Mouse (Mus musculus) embryo, embryonic 11 days (tissue): ENCODE measurements around the gene Cgnl1.

Source experiments
- DNase-seq: peaks from one replicate; pipeline ENCODE4 v3.0.0-alpha.2; 2015

Gene Cgnl1

DNA sequence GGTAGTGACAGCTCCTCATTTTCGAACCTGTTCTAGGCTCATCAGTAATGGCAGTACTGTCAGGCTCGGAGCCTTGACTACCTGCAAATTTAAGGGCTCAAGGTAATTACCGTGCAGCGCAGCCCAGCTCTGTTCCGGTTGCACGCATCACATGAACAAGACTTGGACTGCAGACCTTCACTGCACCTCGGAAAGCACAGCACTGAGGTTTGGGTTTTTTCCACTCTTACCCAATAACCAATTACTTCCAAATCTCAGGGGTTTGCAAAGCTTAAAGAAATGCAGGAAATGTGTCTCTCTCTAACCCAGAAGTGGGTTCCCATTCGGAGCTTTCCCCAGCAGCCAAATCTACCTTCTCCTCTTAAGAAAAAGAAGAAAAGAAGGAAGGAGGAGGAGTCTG is 5.1 kb downstream of the Cgnl1 start:
- no peak for DNase-seq

DNA sequence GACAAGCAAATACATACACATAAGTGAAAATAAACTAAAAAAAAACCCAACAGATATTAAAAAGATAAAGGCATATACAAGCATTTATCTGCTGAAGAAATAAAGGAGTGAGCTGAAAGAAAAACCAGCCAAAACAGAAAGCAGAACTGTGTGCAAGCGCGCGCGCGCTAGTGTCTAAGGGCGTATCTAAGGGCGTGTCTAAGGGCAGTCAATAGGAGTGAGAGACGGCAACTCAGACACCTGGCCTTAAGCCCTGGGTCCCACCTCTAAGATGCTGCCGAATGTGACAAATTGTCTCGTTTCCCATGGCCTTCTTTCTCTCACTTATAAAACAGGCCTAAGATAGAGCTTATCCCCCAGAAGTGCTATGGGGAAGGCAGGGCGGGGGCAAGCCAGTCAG is 6.9 kb downstream of the Cgnl1 start:
- no peak for DNase-seq

- DNase-seq: no peak
Observed at GRCm38 (mm10) chr9:71763273-71763672, 8.1 kb downstream of the Cgnl1 start.

GRCm38 (mm10) chr9:71761663-71762062 is 9.7 kb downstream of the Cgnl1 start:
- no peak for DNase-seq

DNA sequence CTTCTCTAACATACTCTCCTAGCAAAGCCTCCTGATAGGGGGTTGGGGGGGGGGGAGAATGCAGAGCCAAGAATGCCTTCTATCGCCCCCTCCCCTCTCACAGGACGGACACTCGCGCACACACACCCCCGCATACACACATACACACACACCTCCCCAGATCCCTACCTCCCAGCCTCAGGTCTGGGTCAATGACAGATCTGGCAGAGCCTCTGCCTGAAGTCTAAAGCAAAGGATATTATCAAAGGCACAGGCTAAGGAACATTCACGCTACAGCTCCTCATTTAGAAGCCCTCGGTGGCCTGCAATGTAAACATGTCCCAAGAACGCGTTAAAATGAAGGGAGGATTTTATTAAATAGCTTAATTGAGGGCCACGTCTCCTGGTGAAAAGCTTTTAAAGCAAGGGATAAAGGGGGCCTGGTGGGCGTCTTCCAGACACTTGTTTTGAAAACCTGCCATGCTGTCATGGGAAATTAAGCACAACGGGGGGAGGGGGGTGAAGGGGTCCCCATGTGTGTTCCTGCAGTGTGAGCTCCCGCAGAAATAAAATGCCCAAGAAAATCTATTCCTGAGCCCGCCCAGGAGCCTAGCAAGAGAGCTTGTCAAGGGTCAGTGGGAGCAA is 10.8 kb downstream of the Cgnl1 start:
- DNase-seq: peak; percentile 54

DNA sequence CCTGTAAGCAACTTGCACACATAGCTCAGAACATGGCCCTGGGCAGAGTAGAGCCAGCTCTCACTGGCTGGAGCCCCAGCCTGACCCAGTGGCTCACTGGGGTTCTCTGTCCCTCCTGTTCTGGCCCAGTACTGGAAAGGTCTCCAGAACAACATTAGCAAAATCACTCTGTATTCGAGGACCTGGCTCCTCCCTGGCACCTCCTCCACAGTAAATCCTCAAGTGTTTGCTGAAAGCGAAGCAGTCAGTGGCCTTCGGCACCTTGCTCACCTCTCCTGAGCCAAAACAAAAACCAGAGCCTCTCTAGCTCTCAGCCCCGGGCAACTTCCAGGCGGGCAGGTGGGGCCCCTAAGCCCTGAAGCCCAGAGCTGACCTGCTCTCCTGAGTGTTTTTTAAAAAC is 11.5 kb downstream of the Cgnl1 start:
- peak; percentile 33 for DNase-seq

DNA sequence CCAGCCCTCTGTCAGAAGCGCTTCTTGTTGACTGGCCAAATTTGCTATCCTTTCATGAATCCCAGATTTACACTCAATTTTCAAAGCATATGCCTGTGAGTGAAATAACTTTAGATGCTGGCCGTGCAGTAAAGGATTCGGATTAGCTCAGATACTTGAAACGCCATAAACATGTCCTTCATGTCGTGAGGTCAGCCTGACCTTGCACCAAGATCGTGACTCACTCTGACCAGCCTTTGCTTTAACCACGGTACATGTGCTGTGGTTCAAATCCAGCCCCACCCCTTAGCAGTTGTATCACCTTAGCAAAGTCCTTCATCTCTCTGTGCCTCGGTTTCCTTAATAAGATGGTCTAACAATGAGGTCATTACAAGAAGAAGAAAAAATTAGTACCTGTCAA is 14.0 kb downstream of the Cgnl1 start:
- DNase-seq: no peak

- no peak for DNase-seq
Observed at GRCm38 (mm10) chr9:71756916-71757315, 14.5 kb downstream of the Cgnl1 start.

DNA sequence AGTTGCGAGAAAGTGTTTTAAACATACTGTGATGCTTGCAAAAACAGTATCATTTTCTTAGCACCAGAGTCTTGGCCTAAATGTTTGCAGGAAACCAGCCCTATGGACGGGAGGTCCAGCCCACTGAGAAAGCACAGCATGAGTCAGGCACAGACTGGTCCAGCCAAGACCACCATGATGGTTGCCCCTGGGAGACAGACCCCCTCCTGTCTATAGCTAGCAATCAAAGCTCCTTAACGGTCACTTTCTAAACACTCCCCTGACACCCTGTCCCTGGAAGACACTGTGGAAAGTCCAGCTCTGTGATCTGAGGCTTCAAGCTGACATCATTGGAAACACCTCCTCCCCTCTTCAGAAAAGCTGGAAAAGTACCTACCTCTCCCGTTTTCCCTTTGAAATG is 17.4 kb downstream of the Cgnl1 start:
- DNase-seq: no peak

DNA sequence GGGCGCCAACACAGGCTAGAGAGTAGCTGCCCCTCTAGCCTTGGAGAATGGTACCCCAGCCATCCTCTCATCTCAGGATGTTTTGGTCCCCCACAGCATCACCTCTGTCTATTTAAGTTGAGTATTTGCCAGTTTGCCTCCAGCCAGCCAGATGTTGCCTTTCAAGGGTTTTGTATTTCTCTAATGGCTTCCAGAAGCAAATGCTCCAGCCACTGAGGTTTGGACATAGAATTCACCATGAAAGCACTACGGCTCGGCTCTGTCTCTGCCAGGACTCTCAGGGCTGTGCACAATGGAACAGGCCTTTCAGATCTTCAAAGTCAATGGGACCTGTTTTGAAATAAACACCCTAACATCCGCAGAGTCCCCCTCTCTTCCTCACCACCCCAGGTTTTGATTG is 17.9 kb downstream of the Cgnl1 start:
- peak; percentile 30 for DNase-seq

DNA sequence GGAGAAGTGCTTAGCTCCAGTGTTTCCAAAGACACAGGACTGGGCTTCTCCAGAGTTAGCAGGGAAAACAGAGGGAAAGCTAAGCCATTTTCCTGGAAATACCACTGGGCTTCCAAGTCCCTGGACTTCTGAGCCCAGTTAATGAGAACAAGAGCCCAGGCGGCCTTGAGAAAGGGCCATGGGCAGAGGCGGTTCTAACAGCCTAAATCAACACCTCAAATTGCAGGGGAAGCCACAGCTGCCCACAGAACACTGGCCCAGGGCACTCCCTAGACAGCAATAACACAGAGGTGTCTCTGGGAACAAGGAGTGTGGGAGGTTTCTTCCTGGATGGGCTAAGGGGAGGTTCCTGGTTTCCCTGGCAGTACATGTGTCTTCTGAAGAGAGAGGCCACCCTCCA is 18.3 kb downstream of the Cgnl1 start:
- DNase-seq: peak; percentile 21

DNA sequence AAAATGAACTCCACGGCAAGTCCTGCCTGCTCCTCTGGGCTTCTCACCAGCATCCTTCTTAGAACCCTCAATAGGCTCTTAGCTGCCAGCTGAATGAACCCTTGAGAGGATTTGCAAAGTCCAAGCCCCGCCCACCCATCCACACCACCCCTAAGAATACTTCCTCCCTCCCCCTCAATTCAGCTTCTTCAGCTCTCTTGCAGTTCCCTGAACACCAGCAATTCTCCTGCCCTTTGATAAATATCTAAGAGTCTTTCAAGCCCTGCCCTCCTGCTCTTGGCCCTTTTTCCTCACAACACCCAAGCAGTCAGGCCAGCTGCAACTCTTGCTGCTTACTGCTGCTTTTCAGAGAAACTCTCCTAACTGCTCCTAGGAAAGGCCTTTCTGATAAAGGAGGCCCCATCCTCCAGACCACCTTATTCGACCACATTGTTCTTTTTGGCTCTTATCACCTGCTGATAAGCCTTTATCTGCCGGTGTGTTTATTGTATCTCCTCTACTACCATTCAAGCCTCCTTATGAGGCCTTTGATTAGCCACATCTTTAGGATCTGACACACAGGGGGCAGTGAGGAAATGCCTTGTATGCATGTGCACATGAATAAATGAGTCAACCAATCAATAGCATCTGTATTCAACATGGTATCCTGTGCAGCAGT is 21.3 kb downstream of the Cgnl1 start:
- peak; percentile 70 for DNase-seq

GRCm38 (mm10) chr9:71746405-71746804 is 25.0 kb downstream of the Cgnl1 start:
- no peak for DNase-seq

- DNase-seq: no peak
Observed at GRCm38 (mm10) chr9:71738081-71738930, 33.1 kb downstream of the Cgnl1 start.

GRCm38 (mm10) chr9:71737257-71738023 is 34.0 kb downstream of the Cgnl1 start:
- no peak for DNase-seq

DNA sequence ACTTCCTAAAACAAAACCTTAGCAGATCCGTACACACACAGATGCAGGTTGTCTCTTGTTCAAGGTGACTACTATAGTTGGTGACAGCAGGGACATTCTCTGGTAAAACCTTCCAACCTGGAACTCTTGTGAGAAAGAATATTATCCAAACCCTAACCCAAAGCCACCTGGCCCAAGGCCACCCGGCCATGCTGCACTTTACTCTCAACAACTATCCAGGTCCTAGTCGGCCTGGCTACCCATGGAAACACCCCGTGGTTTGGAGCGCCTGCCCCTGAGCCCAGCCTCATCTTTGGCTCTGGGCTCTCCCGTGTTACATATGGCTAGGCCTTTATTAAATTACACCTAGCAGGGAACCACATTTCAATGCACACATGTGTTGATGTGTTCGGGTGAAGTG is 35.5 kb downstream of the Cgnl1 start:
- DNase-seq: no peak

DNA sequence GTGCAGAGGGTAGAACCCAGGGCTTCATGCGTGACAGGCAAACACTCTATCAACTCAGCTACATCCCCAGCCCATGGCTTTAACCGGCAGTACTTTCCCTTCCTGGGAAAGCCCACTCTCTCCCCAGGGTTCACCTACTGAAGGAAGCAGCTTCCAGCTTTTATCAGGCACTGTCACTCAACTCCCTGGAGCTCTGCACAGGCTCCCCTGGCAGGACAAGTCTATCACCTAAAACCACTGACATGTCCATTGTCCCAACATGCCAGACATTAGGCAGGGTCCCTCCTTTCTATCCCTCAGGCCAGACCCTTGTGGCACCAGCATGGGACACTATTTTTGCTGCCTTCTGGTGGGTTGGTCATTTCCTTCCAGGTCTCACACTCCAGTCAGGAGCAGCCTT is 37.8 kb downstream of the Cgnl1 start:
- no peak for DNase-seq

DNA sequence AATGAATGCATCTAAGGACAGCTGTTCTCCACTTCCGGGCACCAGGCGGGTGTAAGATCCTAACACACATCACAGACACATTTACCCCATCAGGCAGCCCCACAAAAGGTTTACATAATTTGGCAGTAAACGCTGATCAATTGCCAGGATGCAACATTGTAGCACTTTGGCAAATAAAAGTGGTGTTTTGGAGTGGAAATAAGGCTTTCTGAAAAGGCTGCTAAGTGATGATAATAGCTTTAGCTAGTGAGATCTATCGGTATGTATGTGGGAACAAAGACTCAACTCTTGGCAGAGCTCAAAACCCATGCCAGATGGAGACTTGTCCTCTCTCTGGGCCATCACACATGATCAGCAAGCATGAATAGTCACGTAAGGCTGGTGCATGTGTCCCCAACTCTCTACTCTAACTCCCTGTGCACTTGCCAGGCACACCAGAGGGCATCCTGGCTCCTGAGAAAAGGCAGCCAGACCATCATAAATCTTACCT is 42.5 kb downstream of the Cgnl1 start:
- DNase-seq: no peak

- no peak for DNase-seq
Observed at GRCm38 (mm10) chr9:71727233-71727632, 44.2 kb downstream of the Cgnl1 start.

DNA sequence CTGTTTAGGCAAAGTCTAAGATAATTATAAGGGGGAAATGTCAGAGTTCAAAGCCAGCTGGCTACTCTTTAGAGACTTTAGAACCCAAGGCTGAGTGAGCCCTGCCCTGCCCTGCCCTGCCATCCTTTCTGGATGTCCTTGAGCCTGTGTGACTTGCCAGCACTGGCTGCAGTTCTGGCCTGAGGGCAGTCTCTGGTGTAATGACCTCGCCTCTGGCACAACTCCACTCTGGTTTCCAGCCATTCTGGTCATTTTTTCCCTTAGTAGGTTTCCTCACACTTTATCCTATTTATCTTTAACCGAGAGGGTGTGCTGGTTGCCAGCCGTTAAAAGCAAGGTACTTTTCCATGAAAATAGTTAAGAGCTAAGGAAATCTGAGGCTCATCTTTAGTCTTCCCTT is 45.3 kb downstream of the Cgnl1 start:
- DNase-seq: no peak

GRCm38 (mm10) chr9:71722366-71722765 is 49.0 kb downstream of the Cgnl1 start:
- DNase-seq: no peak

DNA sequence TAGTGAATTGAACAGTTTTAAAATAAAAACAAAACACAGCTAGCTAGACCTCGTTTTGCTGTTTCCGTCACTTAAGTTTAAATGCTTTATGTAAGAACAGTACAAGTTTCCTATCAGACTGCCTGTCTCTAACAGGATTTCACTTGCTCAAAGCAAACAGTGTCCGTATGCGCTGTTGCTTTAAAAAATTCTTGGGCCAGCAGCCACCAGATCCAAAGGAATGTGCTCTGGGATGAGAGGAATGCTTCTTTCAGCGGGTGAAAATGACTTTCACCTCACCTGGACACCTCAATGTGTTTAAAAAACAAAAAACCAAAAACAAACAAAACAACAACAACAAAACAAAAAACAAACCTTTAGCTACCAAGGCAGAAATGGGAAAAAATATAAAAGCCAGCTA is 54.4 kb downstream of the Cgnl1 start:
- peak; percentile 16 for DNase-seq

- DNase-seq: peak; percentile 14
Observed at GRCm38 (mm10) chr9:71710776-71711175, 60.6 kb downstream of the Cgnl1 start.
